Mouse (Mus musculus): ENCODE measurements around the gene Sorcs1.
A peak's percentile ranks its signal among the peaks of the same experiment; 100 is the strongest.

Gene Sorcs1

DNA sequence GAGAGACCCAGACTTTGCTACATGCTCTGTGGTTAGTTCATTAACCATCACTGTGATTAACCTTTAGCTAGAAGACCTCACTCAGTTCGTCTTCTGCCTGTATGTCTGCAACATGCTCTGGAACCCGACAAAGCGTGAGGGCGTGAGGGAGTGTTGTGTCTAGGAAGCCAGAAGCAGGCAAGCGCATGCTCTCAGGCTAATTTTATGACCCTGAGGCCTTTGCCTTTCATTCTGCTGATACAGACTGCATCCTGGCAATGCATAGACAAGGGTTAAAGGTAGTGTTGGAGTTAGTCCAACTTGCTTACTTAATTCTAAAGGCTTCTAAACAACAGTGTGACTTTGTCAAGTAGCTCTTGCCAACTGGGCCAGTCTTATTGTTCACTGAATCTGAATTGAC lies 458.0 kb downstream of the Sorcs1 start:
- no peak for DNase-seq (ENCODE audit: low read depth, low spot score)

DNA sequence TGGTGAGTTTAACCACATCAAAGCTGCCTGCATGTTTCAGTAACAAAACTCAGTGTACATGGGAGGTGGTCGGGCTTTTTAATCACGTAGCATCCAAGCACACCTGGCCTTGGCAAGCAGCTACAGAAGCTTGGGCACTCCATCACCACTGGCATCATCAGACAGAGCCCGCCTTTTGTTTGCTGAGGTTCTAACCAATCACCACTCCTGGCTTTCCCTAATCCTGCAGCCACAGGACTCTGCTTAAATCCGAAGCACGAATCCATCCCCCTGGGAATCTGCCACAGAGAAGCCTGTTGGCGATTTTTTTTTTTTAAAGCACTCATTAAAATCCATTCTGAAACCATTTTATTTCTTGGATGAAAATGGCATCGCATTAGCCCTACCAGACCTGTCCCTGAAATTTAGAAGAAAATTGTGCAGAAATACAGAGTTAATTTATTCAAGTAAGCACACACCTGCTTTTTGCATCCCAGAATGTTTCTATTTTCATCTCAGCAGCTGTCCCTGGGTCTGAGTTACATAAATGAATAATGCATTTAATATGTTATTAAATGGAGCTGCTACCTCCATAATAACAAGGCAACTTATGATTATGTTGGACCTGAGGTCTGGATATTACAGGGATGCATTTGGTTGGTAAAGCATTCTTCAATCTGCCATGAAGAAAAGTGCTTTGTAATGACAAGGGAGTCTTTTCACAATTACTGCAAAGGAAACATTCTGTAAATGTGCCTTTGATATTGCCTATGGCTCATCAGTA lies 463.8 kb downstream of the Sorcs1 start:
- DNase-seq (ENCODE audit: low read depth, low spot score) = no peak

GRCm38 (mm10) chr19:50210456-50210855 lies 468.0 kb downstream of the Sorcs1 start:
- DNase-seq (ENCODE audit: low read depth, low spot score) = no peak

- no peak for DNase-seq (ENCODE audit: low read depth, low spot score)
Measured at GRCm38 (mm10) chr19:50204341-50204740, 474.1 kb downstream of the Sorcs1 start.

DNA sequence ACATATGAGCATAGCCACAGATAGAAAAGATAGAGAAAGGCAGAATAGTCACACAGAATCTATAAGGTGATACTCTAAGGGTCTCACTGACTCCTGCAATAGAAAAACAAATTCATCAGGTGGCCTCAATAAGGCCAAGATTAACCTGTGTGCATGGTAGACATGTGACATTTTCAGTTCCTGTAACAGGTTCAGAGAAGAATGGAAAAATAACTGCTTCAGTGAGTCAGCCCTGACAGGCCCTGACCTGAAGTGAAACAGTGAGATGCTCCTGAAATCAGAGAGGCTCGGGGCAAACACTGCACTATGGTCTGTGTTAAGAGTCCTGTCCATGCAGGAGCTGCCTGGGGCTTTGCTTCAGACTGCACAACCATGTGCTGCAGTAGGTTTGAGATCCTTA lies 481.9 kb downstream of the Sorcs1 start:
- DNase-seq (ENCODE audit: low read depth, low spot score) = no peak

DNA sequence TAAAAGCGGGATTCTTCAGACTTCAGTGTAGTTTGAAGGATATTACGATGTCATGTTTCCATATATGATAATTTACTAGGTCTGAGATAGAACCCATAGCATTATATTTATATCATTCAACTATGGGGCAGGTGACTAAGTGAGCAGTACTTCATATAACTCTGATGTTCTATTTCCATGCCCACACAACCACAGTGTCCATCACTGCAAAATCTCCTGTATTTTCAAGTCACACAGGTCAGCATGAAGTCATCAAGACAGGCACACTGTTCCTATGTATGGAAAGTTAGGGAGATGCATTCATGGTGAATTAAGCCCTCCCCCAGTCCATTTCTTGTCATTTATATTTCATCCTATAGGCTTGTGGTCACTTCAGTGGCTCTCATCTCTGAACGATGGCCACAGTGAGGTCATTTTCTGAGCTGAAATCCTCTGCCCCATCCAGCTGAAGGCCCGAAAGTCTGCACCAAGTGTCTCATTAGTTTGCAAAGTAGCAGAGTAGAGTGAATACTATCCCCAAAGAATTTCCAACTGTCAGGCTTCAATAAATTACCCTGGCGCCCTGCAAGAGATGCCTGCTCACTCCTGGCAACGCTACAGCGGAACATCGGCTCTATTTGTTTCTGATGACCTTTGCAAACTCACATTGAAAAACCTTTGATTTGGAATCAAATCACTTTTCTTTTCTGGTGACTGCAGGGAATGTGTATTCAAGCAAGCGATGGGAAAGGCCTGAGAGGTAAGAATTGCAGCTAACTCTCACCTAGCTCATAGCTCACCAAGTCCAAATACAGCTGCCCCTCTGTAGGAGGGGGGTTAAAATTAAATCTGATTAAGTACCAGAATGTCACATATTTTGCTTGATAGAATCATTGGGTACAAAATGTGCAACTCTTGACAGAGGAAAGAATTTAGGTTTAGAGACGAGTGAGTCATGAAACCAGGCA lies 492.4 kb downstream of the Sorcs1 start:
- DNase-seq (ENCODE audit: low read depth, low spot score) = no peak

- peak; percentile 12 for DNase-seq (ENCODE audit: low read depth, low spot score)
Measured at GRCm38 (mm10) chr19:50184901-50185623, 493.4 kb downstream of the Sorcs1 start.

GRCm38 (mm10) chr19:50178851-50179250 lies 499.6 kb downstream of the Sorcs1 start:
- DNase-seq (ENCODE audit: low read depth, low spot score) = no peak

GRCm38 (mm10) chr19:50178151-50178550 lies 500.3 kb downstream of the Sorcs1 start:
- DNase-seq (ENCODE audit: low read depth, low spot score) = no peak

GRCm38 (mm10) chr19:50171849-50172248 lies 506.6 kb downstream of the Sorcs1 start:
- no peak for DNase-seq (ENCODE audit: low read depth, low spot score)

- no peak for DNase-seq (ENCODE audit: low read depth, low spot score)
Measured at GRCm38 (mm10) chr19:50151111-50151510, 527.3 kb downstream of the Sorcs1 start.

DNA sequence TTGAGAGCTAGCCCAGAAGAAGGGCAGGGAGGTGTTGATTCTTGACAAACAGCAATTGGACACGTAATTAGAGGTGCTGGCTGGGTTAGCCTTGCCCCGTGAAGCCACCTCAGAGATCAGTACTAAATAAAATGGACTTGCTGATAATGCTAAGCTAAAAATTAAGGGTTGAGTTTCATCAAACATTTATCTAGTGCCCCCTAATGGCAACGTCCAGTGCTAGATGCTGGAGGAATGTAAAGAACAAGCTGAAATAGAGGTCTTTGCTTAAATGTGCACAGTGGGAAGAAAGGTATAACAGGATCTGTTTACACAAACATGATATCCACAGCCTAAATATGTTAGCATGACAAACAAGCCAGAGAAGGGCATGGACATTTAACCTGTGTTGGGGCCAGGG lies 532.5 kb downstream of the Sorcs1 start:
- DNase-seq (ENCODE audit: low read depth, low spot score) = no peak

GRCm38 (mm10) chr19:50141853-50142252 lies 536.6 kb downstream of the Sorcs1 start:
- DNase-seq (ENCODE audit: low read depth, low spot score) = no peak

DNA sequence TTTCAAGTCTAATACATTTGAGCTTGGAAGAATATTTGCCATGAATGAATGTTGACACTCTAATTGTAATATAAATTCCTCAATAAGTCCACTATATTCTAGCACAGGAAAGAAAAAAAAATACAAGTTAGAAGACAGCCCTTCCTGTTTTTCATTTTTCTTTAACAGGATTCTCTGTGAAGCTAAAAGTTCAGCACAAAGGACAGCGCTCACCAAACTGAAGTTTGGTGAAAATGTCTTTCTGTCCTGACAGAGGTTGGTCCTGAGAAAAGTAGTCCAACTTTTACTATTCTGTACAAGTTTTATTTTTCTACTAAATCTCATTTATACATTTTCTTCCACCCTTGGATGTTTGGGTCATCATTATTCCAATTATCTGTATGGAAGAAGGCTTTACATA lies 543.8 kb downstream of the Sorcs1 start:
- DNase-seq (ENCODE audit: low read depth, low spot score) = no peak

GRCm38 (mm10) chr19:50105842-50106585 lies 572.4 kb downstream of the Sorcs1 start:
- DNase-seq (ENCODE audit: low read depth, low spot score) = no peak

All from CD4-positive, CD25-positive, alpha-beta regulatory T cell, adult 2 months (primary cell).